Mouse (Mus musculus) intestine, embryonic 15.5 days (tissue): Measurements from ENCODE around the gene Il1rap. TPM values are rescaled to one million over a fixed set of nuclear protein-coding genes. Genes with fewer than 3 reads are reported as not detected.

ENCODE experiments used
- ATAC-seq: fragments of 200-750 bp; cut with Nextera tagmentation; 2 replicates; pipeline ENCODE4 v1.8.0; 2017; ENCODE audit warnings: moderate TSS enrichment, moderate library complexity
- H3K27ac ChIP-seq: fragments of 300-500 bp; sonication (generic); 2 replicates; pipeline ENCODE4 v1.5.1; 2015; ENCODE audit warnings: mild to moderate bottlenecking, inconsistent platforms
- H3K27me3 ChIP-seq: fragments of 300-500 bp; sonication (generic); replicated peaks from 2 replicates; pipeline ENCODE4 v1.6.1; 2015; ENCODE audit warnings: inconsistent platforms
- H3K36me3 ChIP-seq: fragments of 300-500 bp; sonication (generic); 2 replicates; pipeline ENCODE4 v1.6.1; 2015; ENCODE audit warnings: inconsistent platforms
- H3K4me1 ChIP-seq: fragments of 300-500 bp; sonication (generic); replicated peaks from 2 replicates; pipeline ENCODE4 v1.6.1; 2015; ENCODE audit warnings: inconsistent platforms
- H3K4me2 ChIP-seq: fragments of 300-500 bp; sonication (generic); replicated peaks from 2 replicates; pipeline ENCODE4 v1.6.1; 2015; ENCODE audit warnings: mild to moderate bottlenecking, inconsistent platforms
- H3K4me3 ChIP-seq: fragments of 300-500 bp; sonication (generic); replicated peaks from 2 replicates; pipeline ENCODE4 v1.5.1; 2015; ENCODE audit warnings: inconsistent platforms
- H3K9ac ChIP-seq: fragments of 300-500 bp; sonication (generic); 2 replicates; pipeline ENCODE4 v1.6.1; 2015; ENCODE audit warnings: inconsistent platforms
- H3K9me3 ChIP-seq: fragments of 300-500 bp; sonication (generic); 2 replicates; pipeline ENCODE4 v1.6.1; 2016; ENCODE audit warnings: inconsistent platforms
- WGBS: fragments of 180-500 bp; shearing (Covaris S2); methylation state at CpG from one replicate; pipeline ENCODE4 v1.1.7; 2015; 5-methylcytosine and 5-hydroxymethylcytosine counted together
- polyA plus RNA-seq: library from polyadenylated mRNA; unstranded; fragments of >200 nt; fragmentation: Nextera tagmentation; extraction: Ambion mirVana; gene quantifications from 2 replicates; pipeline ENCODE4 v1.2.1, GENCODE M21; 2015

Gene Il1rap
- polyA plus RNA-seq, 1 experiment from 2014 or later: 5.0 TPM

- H3K4me3 ChIP-seq: peak overlapping the region; percentile 66
- ATAC-seq: peak; percentile 78
- 0 out of 2 replicates have a peak, but pooled peaks cover 8% of the 10 kb centered on the region for H3K4me1 ChIP-seq
- no peaks in the 10 kb centered on the region for H3K27me3 ChIP-seq
- peak overlapping the region; percentile 68 for H3K9ac ChIP-seq
- no peaks in the 10 kb centered on the region for H3K9me3 ChIP-seq
- peak overlapping the region; percentile 92 for H3K4me2 ChIP-seq
- WGBS: under 1% methylated on average over 16 of the region's 16 CpGs
- no peaks in the 10 kb centered on the region for H3K36me3 ChIP-seq
- peak overlapping the region; percentile 60 for H3K27ac ChIP-seq
Measured at GRCm38 (mm10) chr16:26581913-26582376, 441 bp downstream of the Il1rap start.

- Histone ChIP-seq H3K9me3 (no peaks in the 10 kb centered on the region), H3K27ac (no peak overlapping the region), H3K27me3 (no peaks in the 10 kb centered on the region), H3K9ac (no peak overlapping the region), H3K36me3 (no peaks in the 10 kb centered on the region), H3K4me1 (0 out of 2 replicates have a peak, but pooled peaks cover 8% of the 10 kb centered on the region), H3K4me3 (no peak overlapping the region), H3K4me2 (no peak overlapping the region)
- WGBS: 87% methylated on average over 5 of the region's 5 CpGs
- ATAC-seq: no peak
Measured at GRCm38 (mm10) chr16:26585806-26586205, 4.3 kb downstream of the Il1rap start.

GRCm38 (mm10) chr16:26590897-26591570 is 9.5 kb downstream of the Il1rap start:
- WGBS: 37% methylated on average over 4 of the region's 4 CpGs
- H3K27ac ChIP-seq: no peak overlapping the region
- ATAC-seq: no peak; the same call in 1 of the 2 replicates

GRCm38 (mm10) chr16:26596440-26596839 is 14.9 kb downstream of the Il1rap start:
- H3K9ac ChIP-seq: no peak overlapping the region

More at GRCm38 (mm10) chr16:26590897-26591570, 9.5 kb downstream of the Il1rap start:
- no peaks in the 10 kb centered on the region for H3K36me3 ChIP-seq
- no peak overlapping the region for H3K9ac ChIP-seq
- H3K4me3 ChIP-seq: no peak overlapping the region
- H3K27me3 ChIP-seq: no peaks in the 10 kb centered on the region
- no peaks in the 10 kb centered on the region for H3K4me1 ChIP-seq
- no peaks in the 10 kb centered on the region for H3K9me3 ChIP-seq
- H3K4me2 ChIP-seq: no peak overlapping the region

GRCm38 (mm10) chr16:26597307-26597706 is 15.8 kb downstream of the Il1rap start:
- Histone ChIP-seq H3K36me3 (no peaks in the 10 kb centered on the region), H3K4me1 (no peaks in the 10 kb centered on the region; the same call in 1 of the 2 replicates), H3K9ac (no peak overlapping the region), H3K4me2 (no peak overlapping the region), H3K9me3 (no peaks in the 10 kb centered on the region), H3K27me3 (no peaks in the 10 kb centered on the region), H3K27ac (no peak overlapping the region), H3K4me3 (no peak overlapping the region)
- 44% methylated on average over 7 of the region's 7 CpGs for WGBS
- no peak for ATAC-seq

More at GRCm38 (mm10) chr16:26596440-26596839, 14.9 kb downstream of the Il1rap start:
- no peaks in the 10 kb centered on the region for H3K36me3 ChIP-seq
- no peaks in the 10 kb centered on the region for H3K27me3 ChIP-seq
- WGBS: 43% methylated on average over 7 of the region's 7 CpGs
- no peak overlapping the region for H3K4me3 ChIP-seq
- no peak overlapping the region for H3K27ac ChIP-seq
- ATAC-seq: no peak
- H3K4me1 ChIP-seq: no peaks in the 10 kb centered on the region; the same call in 1 of the 2 replicates
- H3K4me2 ChIP-seq: no peak overlapping the region
- H3K9me3 ChIP-seq: no peaks in the 10 kb centered on the region

GRCm38 (mm10) chr16:26598591-26598990 is 17.1 kb downstream of the Il1rap start:
- Histone ChIP-seq H3K9ac (no peak overlapping the region), H3K4me1 (no peaks in the 10 kb centered on the region; the same call in 1 of the 2 replicates), H3K27me3 (no peaks in the 10 kb centered on the region), H3K9me3 (no peaks in the 10 kb centered on the region), H3K4me2 (no peak overlapping the region), H3K27ac (no peak overlapping the region), H3K4me3 (no peak overlapping the region), H3K36me3 (no peaks in the 10 kb centered on the region)
- no peak for ATAC-seq
- 71% methylated on average over 5 of the region's 5 CpGs for WGBS

GRCm38 (mm10) chr16:26601482-26601881 is 20.0 kb downstream of the Il1rap start:
- no peak overlapping the region for H3K4me2 ChIP-seq
- H3K27me3 ChIP-seq: no peaks in the 10 kb centered on the region
- no peak for ATAC-seq
- no peak overlapping the region for H3K27ac ChIP-seq
- H3K9me3 ChIP-seq: no peaks in the 10 kb centered on the region
- no peaks in the 10 kb centered on the region; the same call in 1 of the 2 replicates for H3K4me1 ChIP-seq
- 89% methylated on average over 1 of the region's 1 CpGs for WGBS
- no peak overlapping the region for H3K4me3 ChIP-seq
- no peaks in the 10 kb centered on the region for H3K36me3 ChIP-seq
- no peak overlapping the region for H3K9ac ChIP-seq

- Histone ChIP-seq H3K27me3 (no peaks in the 10 kb centered on the region), H3K9me3 (no peaks in the 10 kb centered on the region), H3K27ac (no peak overlapping the region), H3K4me3 (no peak overlapping the region), H3K9ac (no peak overlapping the region), H3K4me1 (no peaks in the 10 kb centered on the region), H3K36me3 (no peaks in the 10 kb centered on the region), H3K4me2 (no peak overlapping the region)
- 84% methylated on average over 3 of the region's 3 CpGs for WGBS
- no peak for ATAC-seq
Measured at GRCm38 (mm10) chr16:26604621-26605020, 23.1 kb downstream of the Il1rap start.

- Histone ChIP-seq H3K4me3 (no peak overlapping the region), H3K36me3 (no peaks in the 10 kb centered on the region), H3K9ac (no peak overlapping the region), H3K27ac (no peak overlapping the region), H3K4me2 (no peak overlapping the region), H3K4me1 (no peaks in the 10 kb centered on the region), H3K27me3 (no peaks in the 10 kb centered on the region), H3K9me3 (no peaks in the 10 kb centered on the region)
- WGBS: 92% methylated on average over 2 of the region's 2 CpGs
- ATAC-seq: no peak
Measured at GRCm38 (mm10) chr16:26608003-26608402, 26.5 kb downstream of the Il1rap start.

GRCm38 (mm10) chr16:26610508-26610907 is 29.0 kb downstream of the Il1rap start:
- ATAC-seq: no peak
- Histone ChIP-seq H3K27ac (no peak overlapping the region), H3K4me1 (no peaks in the 10 kb centered on the region), H3K9ac (no peak overlapping the region), H3K9me3 (no peaks in the 10 kb centered on the region), H3K4me3 (no peak overlapping the region), H3K27me3 (no peaks in the 10 kb centered on the region), H3K4me2 (no peak overlapping the region), H3K36me3 (no peaks in the 10 kb centered on the region)
- WGBS: 70% methylated on average over 1 of the region's 1 CpGs

- no peak overlapping the region for H3K4me2 ChIP-seq
- no peaks in the 10 kb centered on the region for H3K36me3 ChIP-seq
- 78% methylated on average over 10 of the region's 10 CpGs for WGBS
- no peak overlapping the region for H3K4me3 ChIP-seq
- no peaks in the 10 kb centered on the region for H3K9me3 ChIP-seq
- H3K27ac ChIP-seq: no peak overlapping the region
- no peaks in the 10 kb centered on the region for H3K27me3 ChIP-seq
- H3K9ac ChIP-seq: no peak overlapping the region
- ATAC-seq: no peak
- no peaks in the 10 kb centered on the region for H3K4me1 ChIP-seq
Measured at GRCm38 (mm10) chr16:26612499-26613220, 31.2 kb downstream of the Il1rap start.

GRCm38 (mm10) chr16:26623141-26623540 is 41.6 kb downstream of the Il1rap start:
- H3K4me2 ChIP-seq: no peak overlapping the region
- ATAC-seq: no peak
- 43% methylated on average over 1 of the region's 1 CpGs for WGBS

More at GRCm38 (mm10) chr16:26623141-26623540, 41.6 kb downstream of the Il1rap start:
- H3K4me3 ChIP-seq: no peak overlapping the region
- H3K9ac ChIP-seq: no peak overlapping the region
- no peaks in the 10 kb centered on the region for H3K9me3 ChIP-seq
- H3K27me3 ChIP-seq: no peaks in the 10 kb centered on the region
- H3K4me1 ChIP-seq: no peaks in the 10 kb centered on the region
- no peak overlapping the region for H3K27ac ChIP-seq
- no peaks in the 10 kb centered on the region for H3K36me3 ChIP-seq
